Comparison of ENCODE assay signal across 8 mouse cellular contexts in genomic region chr8:121934506-121934905, GRCm38 (mm10). TPM values are rescaled to one million over a fixed set of nuclear protein-coding genes. Genes with fewer than 3 reads are reported as not detected.
DNase-seq lines count a peak whose midpoint lies in the region; ATAC-seq and TF ChIP-seq lines count a peak whose summit lies in the region.

No protein-coding gene starts in this region.

- H3K4me2 ChIP-seq in forebrain, embryonic 16.5 days (ENCODE audit: low read length): no peak overlapping the region

- no peaks in the 10 kb centered on the region for H3K9me3 ChIP-seq in forebrain, embryonic 16.5 days (ENCODE audit: control insufficient read depth, low read length)

- H3K4me3 ChIP-seq in forebrain, embryonic 16.5 days (replicated peaks; ENCODE audit: low read length): no peak overlapping the region
- H3K4me3 ChIP-seq in lung, adult 2 months (replicated peaks; ENCODE audit: extremely low read depth, low read depth, low read length): no peak overlapping the region

- no peaks in the 10 kb centered on the region for H3K36me3 ChIP-seq in forebrain, embryonic 16.5 days (ENCODE audit: control insufficient read depth, insufficient read depth)

- TF ChIP-seq CTCF in lung, adult 2 months (IDR thresholded peaks at IDR 0.05; ENCODE audit: insufficient read depth, low read length): peak; percentile 34; the same call in 1 of the 2 replicates

- peak overlapping the region; percentile 54 for H3K27ac ChIP-seq in forebrain, embryonic 16.5 days (ENCODE audit: low read length)

- H3K4me1 ChIP-seq in forebrain, embryonic 16.5 days (replicated peaks; ENCODE audit: control insufficient read depth, insufficient read depth, low read length): peaks cover 20% of the 10 kb centered on the region
- H3K4me1 ChIP-seq in lung, adult 2 months (ENCODE audit: control insufficient read depth, insufficient read depth, low read length): no peaks in the 10 kb centered on the region

- no peaks in the 10 kb centered on the region for H3K27me3 ChIP-seq in forebrain, embryonic 16.5 days (replicated peaks; ENCODE audit: control insufficient read depth, insufficient read depth, low read length)

- no peak for TF ChIP-seq POLR2A in lung, adult 2 months (IDR thresholded peaks at IDR 0.05; ENCODE audit: borderline replicate concordance, extremely low read depth, low read depth, low read length)

- intact Hi-C loops in gastrocnemius, postnatal 14 days (cut with DNase I; ENCODE audit: low total_unique reads): no loop called here
- intact Hi-C loops in left cerebral cortex, postnatal 36 days (cut with DNase I): no loop called here

- peak; percentile 39 for DNase-seq in gastrocnemius, postnatal 14 days
- no peak for DNase-seq in gastrocnemius, postnatal 10 days
- peak; percentile 33 to 42 for DNase-seq in urinary bladder, postnatal 36 days (ENCODE audit: low spot score in 2 of 2)
- no peak for DNase-seq in urinary bladder, postnatal 4 days (ENCODE audit: low spot score in 2 of 2)
- DNase-seq in lung, adult 2 months: peak; percentile 24
- peak; percentile 78 for DNase-seq in retina, embryonic 14.5 days (ENCODE audit: low spot score)
- DNase-seq in left cerebral cortex, postnatal 36 days (ENCODE audit: low spot score in 2 of 2): no peak

- WGBS in forebrain, embryonic 16.5 days: 44% methylated on average over 4 of the region's 4 CpGs
- 33% methylated on average over 4 of the region's 4 CpGs for WGBS in lung, adult 2 months

- no peak for ATAC-seq in forebrain, embryonic 16.5 days

- H3K9ac ChIP-seq in forebrain, embryonic 16.5 days (replicated peaks; ENCODE audit: low read depth, low read length): no peak overlapping the region

RNA-seq across cellular contexts. Expression of gene Car5a, which starts 10.2 kb away (rescaled TPM):
- not detected for total RNA-seq in gastrocnemius, postnatal 14 days (2021)
- total RNA-seq in gastrocnemius, postnatal 10 days (2021): not detected
- 0.50 and 0.72 TPM in 2 replicates for polyA plus RNA-seq in forebrain, embryonic 16.5 days (2015; fragmentation: Nextera tagmentation; extraction: Ambion mirVana)
- polyA plus RNA-seq in lung, adult 2 months (2012; rRNA removed): 0.18 and 0.26 TPM in 2 replicates
- total RNA-seq in left cerebral cortex, postnatal 36 days (2021): not detected

RNA-seq across cellular contexts. Expression of gene Banp, which starts 15.0 kb away (rescaled TPM):
- total RNA-seq in gastrocnemius, postnatal 14 days (2021): 1 to 10 TPM; 8.3 to 8.4 TPM
- 10 to 100 TPM in 1 of 2 experiments, 1 to 10 TPM in 1; 6.0 to 11.1 TPM for total RNA-seq in gastrocnemius, postnatal 10 days (2021)
- 68.4 and 69.9 TPM in 2 replicates for polyA plus RNA-seq in forebrain, embryonic 16.5 days (2015; fragmentation: Nextera tagmentation; extraction: Ambion mirVana)
- polyA plus RNA-seq in lung, adult 2 months (2012; rRNA removed): 55.2 and 57.8 TPM in 2 replicates
- 10 to 100 TPM; 25.8 to 47.8 TPM for total RNA-seq in left cerebral cortex, postnatal 36 days (2021)

RNA-seq across cellular contexts. Expression of gene Slc7a5, which starts 27.0 kb away (rescaled TPM):
- 1 to 10 TPM; 4.2 to 5.7 TPM for total RNA-seq in gastrocnemius, postnatal 14 days (2021)
- total RNA-seq in gastrocnemius, postnatal 10 days (2021): 10 to 100 TPM in 1 of 2 experiments, 1 to 10 TPM in 1; 8.1 to 10.7 TPM
- polyA plus RNA-seq in forebrain, embryonic 16.5 days (2015; fragmentation: Nextera tagmentation; extraction: Ambion mirVana): 44.1 and 47.5 TPM in 2 replicates
- 11.4 and 12.1 TPM in 2 replicates for polyA plus RNA-seq in lung, adult 2 months (2012; rRNA removed)
- total RNA-seq in left cerebral cortex, postnatal 36 days (2021): 10 to 100 TPM; 61.9 to 73.8 TPM

Comparison
In these comparisons a context has a peak if more than half of its experiments do, and no peak if none do; other contexts are left out.
1. DNase-seq: peak in gastrocnemius, postnatal 14 days (single experiment), urinary bladder, postnatal 36 days (2 of 2), lung, adult 2 months (single experiment) and retina, embryonic 14.5 days (single experiment); none in gastrocnemius, postnatal 10 days (single experiment), urinary bladder, postnatal 4 days (0 of 2) and left cerebral cortex, postnatal 36 days (0 of 2).
2. RNA of gene Slc7a5, which starts 27.0 kb away (total RNA-seq): 61.9 to 73.8 TPM in left cerebral cortex, postnatal 36 days; 8.1 to 10.7 TPM in gastrocnemius, postnatal 10 days and 4.2 to 5.7 TPM in gastrocnemius, postnatal 14 days; every median in the first group is over 4 times any median in the second.